Mouse (Mus musculus) hindbrain, embryonic 16.5 days (tissue): ENCODE measurements around the gene Dctn1. TPM values are rescaled to one million over a fixed set of nuclear protein-coding genes. Genes with fewer than 3 reads are reported as not detected.

Experiments
- ATAC-seq: fragments of 200-750 bp; cut with Nextera tagmentation; 2 replicates; pipeline ENCODE4 v1.8.0; 2017; ENCODE audit warnings: moderate TSS enrichment, moderate library complexity
- H3K27ac ChIP-seq: fragments of 300-500 bp; sonication (generic); 2 replicates; pipeline ENCODE4 v1.5.1; 2014; ENCODE audit warnings: low read depth, mild to moderate bottlenecking, control low read depth, low read length, moderate library complexity
- H3K27me3 ChIP-seq: fragments of 300-500 bp; sonication (generic); replicated peaks from 2 replicates; pipeline ENCODE4 v1.6.1; 2014; ENCODE audit warnings: low read length; ENCODE audit not compliant: control insufficient read depth, insufficient read depth
- H3K36me3 ChIP-seq: fragments of 300-500 bp; sonication (generic); 2 replicates; pipeline ENCODE4 v1.6.1; 2014; ENCODE audit warnings: mild to moderate bottlenecking, low read length, moderate library complexity, mixed read lengths; ENCODE audit not compliant: control insufficient read depth, insufficient read depth
- H3K4me1 ChIP-seq: fragments of 300-500 bp; sonication (generic); 2 replicates; pipeline ENCODE4 v1.6.1; 2014; ENCODE audit warnings: low read depth, low read length; ENCODE audit not compliant: control insufficient read depth, insufficient read depth
- H3K4me2 ChIP-seq: fragments of 300-500 bp; sonication (generic); 2 replicates; pipeline ENCODE4 v1.6.1; 2014; ENCODE audit warnings: mild to moderate bottlenecking, low read length, control low read depth, moderate library complexity
- H3K4me3 ChIP-seq: fragments of 300-500 bp; sonication (generic); 2 replicates; pipeline ENCODE4 v1.5.1; 2014; ENCODE audit warnings: mild to moderate bottlenecking, low read length, control low read depth, moderate library complexity
- H3K9ac ChIP-seq: fragments of 300-500 bp; sonication (generic); 2 replicates; pipeline ENCODE4 v1.6.1; 2014; ENCODE audit warnings: low read depth, mild to moderate bottlenecking, control low read depth, low read length, moderate library complexity
- H3K9me3 ChIP-seq: fragments of 300-500 bp; sonication (generic); 2 replicates; pipeline ENCODE4 v1.6.1; 2014; ENCODE audit warnings: mild to moderate bottlenecking, low read length, moderate library complexity; ENCODE audit not compliant: control insufficient read depth
- WGBS: fragments of 180-500 bp; shearing (Covaris S2); extraction: QIAGEN DNeasy Blood & Tissue Kit; methylation state at CpG from one replicate; pipeline ENCODE4 v1.1.7; 2014; 5-methylcytosine and 5-hydroxymethylcytosine counted together
- polyA plus RNA-seq: library from polyadenylated mRNA; unstranded; fragments of >200 nt; fragmentation: Nextera tagmentation; extraction: Ambion mirVana; gene quantifications from 2 replicates; pipeline ENCODE4 v1.2.1, GENCODE M21; 2015

Gene Dctn1
- polyA plus RNA-seq, 1 experiment from 2014 or later: 155 TPM

- whole genome bisulfite sequencing: 41% methylated on average over 15 of the region's 15 CpGs
- H3K9me3 ChIP-seq: no peaks in the 10 kb centered on the region
- no peaks in the 10 kb centered on the region for H3K27me3 ChIP-seq
- peaks cover 5% of the 10 kb centered on the region; the same call in 1 of the 2 replicates for H3K4me1 ChIP-seq
- no peak overlapping the region for H3K4me2 ChIP-seq
- peak; percentile 63; the same call in 1 of the 2 replicates for ATAC-seq
- H3K4me3 ChIP-seq: no peak overlapping the region
- H3K36me3 ChIP-seq: peaks cover 66% of the 10 kb centered on the region
- no peak overlapping the region; the same call in 1 of the 2 replicates for H3K9ac ChIP-seq
- 0 out of 2 replicates have a peak overlapping the region, but pooled peaks have one; percentile 39 for H3K27ac ChIP-seq
Measured at GRCm38 (mm10) chr6:83197345-83198004, 31.8 kb downstream of the Dctn1 start.

GRCm38 (mm10) chr6:83203320-83203719, 37.6 kb downstream of the Dctn1 start:
- no peak for ATAC-seq
- Histone ChIP-seq H3K9ac (no peak overlapping the region), H3K4me2 (no peak overlapping the region), H3K27me3 (no peaks in the 10 kb centered on the region), H3K9me3 (no peaks in the 10 kb centered on the region), H3K36me3 (peaks cover 15% of the 10 kb centered on the region), H3K4me3 (no peak overlapping the region), H3K27ac (no peak overlapping the region), H3K4me1 (no peaks in the 10 kb centered on the region)
- 85% methylated on average over 4 of the region's 4 CpGs for WGBS

- 89% methylated on average over 3 of the region's 3 CpGs for WGBS
- no peak for ATAC-seq
- H3K36me3 ChIP-seq: no peaks in the 10 kb centered on the region
- no peaks in the 10 kb centered on the region for H3K9me3 ChIP-seq
- H3K4me1 ChIP-seq: peaks cover 3% of the 10 kb centered on the region; the same call in 1 of the 2 replicates
- H3K4me2 ChIP-seq: no peak overlapping the region
- no peak overlapping the region for H3K9ac ChIP-seq
- no peaks in the 10 kb centered on the region for H3K27me3 ChIP-seq
- no peak overlapping the region for H3K27ac ChIP-seq
- no peak overlapping the region for H3K4me3 ChIP-seq
Measured at GRCm38 (mm10) chr6:83205851-83206250, 40.1 kb downstream of the Dctn1 start.

- Histone ChIP-seq H3K4me2 (no peak overlapping the region), H3K9me3 (no peaks in the 10 kb centered on the region), H3K9ac (no peak overlapping the region), H3K4me1 (peaks cover 3% of the 10 kb centered on the region; the same call in 1 of the 2 replicates), H3K36me3 (no peaks in the 10 kb centered on the region), H3K27ac (no peak overlapping the region), H3K4me3 (no peak overlapping the region), H3K27me3 (no peaks in the 10 kb centered on the region)
- no peak for ATAC-seq
- 78% methylated on average over 11 of the region's 11 CpGs for WGBS
Measured at GRCm38 (mm10) chr6:83206321-83206720, 40.6 kb downstream of the Dctn1 start.

GRCm38 (mm10) chr6:83207361-83208049, 41.8 kb downstream of the Dctn1 start:
- Histone ChIP-seq H3K27ac (no peak overlapping the region), H3K9ac (no peak overlapping the region), H3K27me3 (no peaks in the 10 kb centered on the region), H3K4me1 (peaks cover 3% of the 10 kb centered on the region; the same call in 1 of the 2 replicates), H3K4me2 (no peak overlapping the region), H3K4me3 (no peak overlapping the region), H3K9me3 (no peaks in the 10 kb centered on the region), H3K36me3 (no peaks in the 10 kb centered on the region)
- 69% methylated on average over 9 of the region's 9 CpGs for WGBS
- ATAC-seq: no peak

GRCm38 (mm10) chr6:83208050-83208400, 42.3 kb downstream of the Dctn1 start:
- Histone ChIP-seq H3K4me2 (no peak overlapping the region), H3K36me3 (no peaks in the 10 kb centered on the region), H3K9me3 (no peaks in the 10 kb centered on the region), H3K4me1 (peaks cover 3% of the 10 kb centered on the region; the same call in 1 of the 2 replicates), H3K9ac (no peak overlapping the region), H3K4me3 (no peak overlapping the region), H3K27me3 (no peaks in the 10 kb centered on the region), H3K27ac (no peak overlapping the region)
- no peak for ATAC-seq
- 83% methylated on average over 2 of the region's 2 CpGs for WGBS

- 24% methylated on average over 2 of the region's 2 CpGs for WGBS
- Histone ChIP-seq H3K9ac (no peak overlapping the region), H3K27ac (no peak overlapping the region), H3K4me2 (no peak overlapping the region), H3K27me3 (no peaks in the 10 kb centered on the region), H3K4me3 (no peak overlapping the region), H3K4me1 (peaks cover 3% of the 10 kb centered on the region; the same call in 1 of the 2 replicates), H3K9me3 (no peaks in the 10 kb centered on the region), H3K36me3 (no peaks in the 10 kb centered on the region)
- no peak for ATAC-seq
Measured at GRCm38 (mm10) chr6:83210495-83210894, 44.8 kb downstream of the Dctn1 start.

GRCm38 (mm10) chr6:83211526-83211925, 45.8 kb downstream of the Dctn1 start:
- H3K4me3 ChIP-seq: no peak overlapping the region
- ATAC-seq: no peak
- H3K9ac ChIP-seq: no peak overlapping the region
- H3K27me3 ChIP-seq: no peaks in the 10 kb centered on the region
- peaks cover 3% of the 10 kb centered on the region; the same call in 1 of the 2 replicates for H3K4me1 ChIP-seq
- no peak overlapping the region for H3K4me2 ChIP-seq
- no peaks in the 10 kb centered on the region for H3K36me3 ChIP-seq
- H3K27ac ChIP-seq: no peak overlapping the region
- 19% methylated on average over 5 of the region's 5 CpGs for WGBS
- no peaks in the 10 kb centered on the region for H3K9me3 ChIP-seq

- Histone ChIP-seq H3K36me3 (no peaks in the 10 kb centered on the region), H3K27ac (no peak overlapping the region), H3K9ac (peak overlapping the region; percentile 44; the same call in 1 of the 2 replicates), H3K27me3 (no peaks in the 10 kb centered on the region), H3K4me3 (no peak overlapping the region), H3K4me1 (peaks cover 3% of the 10 kb centered on the region; the same call in 1 of the 2 replicates), H3K4me2 (no peak overlapping the region), H3K9me3 (no peaks in the 10 kb centered on the region)
- peak; percentile 94 for ATAC-seq
- WGBS: 15% methylated on average over 7 of the region's 7 CpGs
Measured at GRCm38 (mm10) chr6:83215002-83215666, 49.4 kb downstream of the Dctn1 start.
